Mouse (Mus musculus): ENCODE data around the gene Shisa6.

- no peak for TF ChIP-seq POLR2A (IDR thresholded peaks at IDR 0.05; ENCODE audit: control insufficient read depth, low read depth, low read length)
- TF ChIP-seq CTCF (IDR thresholded peaks at IDR 0.05; ENCODE audit: control insufficient read depth, insufficient read depth, insufficient replicate concordance, low read depth, low read length), result no peak
Measured at GRCm38 (mm10) chr11:66498857-66499445, 26.8 kb downstream of the Shisa6 start.

Data from testis, adult 2 months (tissue).